8 mouse cellular contexts compared by ENCODE assay signal in genomic region chr9:21137229-21137628, GRCm38 (mm10). TPM values are rescaled to one million over a fixed set of nuclear protein-coding genes. Genes with fewer than 3 reads are reported as not detected.
DNase-seq lines count a peak whose midpoint lies in the region; ATAC-seq and TF ChIP-seq lines count a peak whose summit lies in the region.

No protein-coding gene starts in this region.

- no peak for TF ChIP-seq POLR2A in limb, embryonic 14.5 days (IDR thresholded peaks at IDR 0.05; ENCODE audit: borderline replicate concordance, extremely low read depth, insufficient read depth, insufficient read length)

- peak; percentile 38 for DNase-seq in kidney, adult 11 months
- DNase-seq in Muller cell, postnatal 12 days (ENCODE audit: inconsistent ontology term): peak; percentile 48
- DNase-seq in embryo, embryonic 10.5 days (ENCODE audit: low spot score): peak; percentile 79
- DNase-seq in limb, embryonic 14.5 days (ENCODE audit: low spot score): peak; percentile 63
- DNase-seq in naive thymus-derived CD4-positive, alpha-beta T cell, adult 2 months (ENCODE audit: low read depth): peak; percentile 91
- peak; percentile 76 for DNase-seq in thymus, postnatal 25 days

- no peak overlapping the region for H3K9ac ChIP-seq in kidney, embryonic 15.5 days
- no peak overlapping the region for H3K9ac ChIP-seq in limb, embryonic 14.5 days (ENCODE audit: low read depth, low read length, severe bottlenecking)

- no peaks in the 10 kb centered on the region for H3K9me3 ChIP-seq in kidney, embryonic 15.5 days (replicated peaks)
- H3K9me3 ChIP-seq in limb, embryonic 14.5 days (ENCODE audit: control insufficient read depth, low read length): no peaks in the 10 kb centered on the region

- H3K27me3 ChIP-seq in kidney, embryonic 15.5 days: no peaks in the 10 kb centered on the region
- no peaks in the 10 kb centered on the region for H3K27me3 ChIP-seq in limb, embryonic 14.5 days (ENCODE audit: control insufficient read depth, insufficient read depth, low read length)

- H3K4me2 ChIP-seq in kidney, embryonic 15.5 days: no peak overlapping the region
- no peak overlapping the region for H3K4me2 ChIP-seq in limb, embryonic 14.5 days (replicated peaks; ENCODE audit: low read depth, low read length, severe bottlenecking)

- peaks cover 57% of the 10 kb centered on the region for H3K36me3 ChIP-seq in kidney, embryonic 15.5 days
- peaks cover 49% of the 10 kb centered on the region for H3K36me3 ChIP-seq in limb, embryonic 14.5 days (ENCODE audit: control insufficient read depth, insufficient read depth, low read length)

- no peak; the same call in 1 of the 2 replicates for ATAC-seq in kidney, embryonic 15.5 days (replicated peaks; ENCODE audit: low FRiP score)
- ATAC-seq in inflammation-experienced regulatory T-cells, adult 6 months: peak; percentile 38
- ATAC-seq in limb, embryonic 14.5 days (ENCODE audit: low FRiP score, low read depth): peak; percentile 10; the same call in 1 of the 2 replicates

- no peak overlapping the region for H3K27ac ChIP-seq in kidney, embryonic 15.5 days
- H3K27ac ChIP-seq in limb, embryonic 14.5 days (replicated peaks; ENCODE audit: low read depth, low read length): no peak overlapping the region

- H3K4me1 ChIP-seq in kidney, embryonic 15.5 days: 0 out of 2 replicates have a peak, but pooled peaks cover 6% of the 10 kb centered on the region
- H3K4me1 ChIP-seq in limb, embryonic 14.5 days (ENCODE audit: control insufficient read depth, insufficient read depth, low read length): no peaks in the 10 kb centered on the region

- no peak overlapping the region for H3K4me3 ChIP-seq in kidney, embryonic 15.5 days (replicated peaks)
- no peak overlapping the region for H3K4me3 ChIP-seq in limb, embryonic 14.5 days (replicated peaks; ENCODE audit: low read length)

- WGBS in kidney, embryonic 15.5 days: 59% methylated on average over 3 of the region's 3 CpGs
- WGBS in limb, embryonic 14.5 days: 59% methylated on average over 3 of the region's 3 CpGs

RNA-seq across cellular contexts. Expression of gene Tyk2, which starts 6.2 kb away (rescaled TPM):
- 12.7 and 15.5 TPM in 2 replicates for polyA plus RNA-seq in kidney, embryonic 15.5 days (2015; fragmentation: Nextera tagmentation; extraction: Ambion mirVana)
- polyA plus RNA-seq in inflammation-experienced regulatory T-cells, adult 6 months (2017; shearing (Covaris generic)): 10 to 100 TPM; 36.3 to 61.7 (median 57.7) TPM
- 20.9 and 25.8 TPM in 2 replicates for polyA plus RNA-seq in limb, embryonic 14.5 days (2012; rRNA removed)
- polyA plus RNA-seq in limb, embryonic 14.5 days (2014; fragmentation: Nextera tagmentation; extraction: Ambion mirVana): 10.6 and 11.4 TPM in 2 replicates

RNA-seq across cellular contexts. Expression of gene Cdc37, which starts 12.6 kb away (rescaled TPM):
- 332 and 351 TPM in 2 replicates for polyA plus RNA-seq in kidney, embryonic 15.5 days (2015; fragmentation: Nextera tagmentation; extraction: Ambion mirVana)
- polyA plus RNA-seq in inflammation-experienced regulatory T-cells, adult 6 months (2017; shearing (Covaris generic)): 10 to 100 TPM; 84.2 to 97.0 (median 95.3) TPM
- 145 and 257 TPM in 2 replicates for polyA plus RNA-seq in limb, embryonic 14.5 days (2012; rRNA removed)
- 292 and 299 TPM in 2 replicates for polyA plus RNA-seq in limb, embryonic 14.5 days (2014; fragmentation: Nextera tagmentation; extraction: Ambion mirVana)

RNA-seq across cellular contexts. Expression of gene Pde4a, which starts 28.3 kb away (rescaled TPM):
- polyA plus RNA-seq in kidney, embryonic 15.5 days (2015; fragmentation: Nextera tagmentation; extraction: Ambion mirVana): 12.6 and 12.7 TPM in 2 replicates
- polyA plus RNA-seq in inflammation-experienced regulatory T-cells, adult 6 months (2017; shearing (Covaris generic)): 1 to 10 TPM in 1 of 3 experiments, under 1 TPM in 2; 0.54 to 1.3 (median 0.82) TPM
- 5.7 and 7.1 TPM in 2 replicates for polyA plus RNA-seq in limb, embryonic 14.5 days (2012; rRNA removed)
- 4.4 and 5.7 TPM in 2 replicates for polyA plus RNA-seq in limb, embryonic 14.5 days (2014; fragmentation: Nextera tagmentation; extraction: Ambion mirVana)

RNA-seq across cellular contexts. Expression of gene Raver1, which starts 45.4 kb away (rescaled TPM):
- 67.9 and 76.3 TPM in 2 replicates for polyA plus RNA-seq in kidney, embryonic 15.5 days (2015; fragmentation: Nextera tagmentation; extraction: Ambion mirVana)
- polyA plus RNA-seq in inflammation-experienced regulatory T-cells, adult 6 months (2017; shearing (Covaris generic)): 10 to 100 TPM; 16.6 to 23.9 (median 21.3) TPM
- 94.0 and 125 TPM in 2 replicates for polyA plus RNA-seq in limb, embryonic 14.5 days (2012; rRNA removed)
- polyA plus RNA-seq in limb, embryonic 14.5 days (2014; fragmentation: Nextera tagmentation; extraction: Ambion mirVana): 74.7 and 76.3 TPM in 2 replicates

RNA-seq across cellular contexts. Expression of gene Gm38431, which starts 45.4 kb away (rescaled TPM):
- 2.2 and 3.0 TPM in 2 replicates for polyA plus RNA-seq in kidney, embryonic 15.5 days (2015; fragmentation: Nextera tagmentation; extraction: Ambion mirVana)
- polyA plus RNA-seq in inflammation-experienced regulatory T-cells, adult 6 months (2017; shearing (Covaris generic)): 1 to 10 TPM in 1 of 3 experiments, under 1 TPM in 1, not detected in 1; 0.31 to 8.4 TPM
- polyA plus RNA-seq in limb, embryonic 14.5 days (2012; rRNA removed): 5.3 and 5.9 TPM in 2 replicates
- polyA plus RNA-seq in limb, embryonic 14.5 days (2014; fragmentation: Nextera tagmentation; extraction: Ambion mirVana): 1.6 and 2.6 TPM in 2 replicates

Comparison
In these comparisons a context has a peak if more than half of its experiments do, and no peak if none do; other contexts are left out.
1. DNase-seq: peak in every context shown above with its lines; median percentile 91 in naive thymus-derived CD4-positive, alpha-beta T cell, adult 2 months; 79 in embryo, embryonic 10.5 days; 76 in thymus, postnatal 25 days; 63 in limb, embryonic 14.5 days; 48 in Muller cell, postnatal 12 days; 38 in kidney, adult 11 months.